Mouse (Mus musculus) MN1 (cell line): ENCODE data around the gene Cdc14a.
A peak's percentile ranks its signal among the peaks of the same experiment; 100 is the strongest.

Source experiments
- DNase-seq: peaks from one replicate; pipeline ENCODE4 v3.0.0-alpha.2; 2016; ENCODE audit warnings: low spot score

Gene Cdc14a

DNA sequence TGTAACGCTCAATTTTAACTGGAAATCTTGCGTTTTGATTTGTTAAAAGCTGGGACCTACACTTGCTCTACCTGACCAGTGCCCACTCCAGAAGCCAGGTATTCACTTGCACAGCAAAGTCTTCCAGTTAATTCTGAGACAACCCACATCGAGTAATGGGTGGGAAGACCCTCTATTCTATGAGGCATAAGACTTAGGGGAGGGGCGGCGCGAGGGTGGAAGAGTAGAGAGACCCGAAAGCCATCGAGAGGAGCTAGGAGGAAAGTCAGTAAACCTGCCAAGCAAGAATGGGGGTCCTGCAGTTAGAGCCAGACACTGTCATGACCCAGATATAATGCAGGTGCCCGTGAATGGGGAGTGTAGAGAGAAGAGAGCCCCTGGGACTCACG, 96.2 kb downstream of the Cdc14a start:
- no peak for DNase-seq

DNA sequence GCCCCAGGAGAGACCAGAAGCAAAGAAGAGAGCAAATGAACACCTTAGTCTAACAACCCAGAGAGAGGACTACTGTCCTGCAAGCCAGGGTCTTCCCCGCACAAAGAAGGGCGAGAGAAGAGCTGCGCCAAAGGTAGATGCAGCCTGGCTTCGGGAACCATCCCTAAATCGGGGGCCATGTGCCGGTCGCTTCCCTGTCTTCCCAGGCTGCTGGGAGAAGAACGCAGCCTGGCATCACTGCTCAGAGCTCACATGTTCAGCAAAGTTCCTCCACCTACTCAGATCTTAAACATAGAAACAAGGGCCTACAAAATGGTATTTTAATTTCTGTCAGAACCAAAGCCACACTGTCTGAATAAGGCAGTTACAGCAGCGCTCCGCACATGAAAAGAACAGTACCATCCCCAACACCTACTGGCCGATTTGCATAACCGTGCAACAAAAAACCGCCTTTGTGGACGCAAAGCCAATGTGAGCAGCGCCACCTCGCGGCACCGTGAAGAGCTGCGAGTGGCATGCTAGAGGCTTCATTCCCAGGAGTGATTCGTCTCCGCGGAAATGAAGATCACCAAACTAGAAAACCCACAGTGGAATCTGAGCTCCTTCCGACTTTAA, 96.7 kb downstream of the Cdc14a start:
- peak; percentile 64 for DNase-seq

DNA sequence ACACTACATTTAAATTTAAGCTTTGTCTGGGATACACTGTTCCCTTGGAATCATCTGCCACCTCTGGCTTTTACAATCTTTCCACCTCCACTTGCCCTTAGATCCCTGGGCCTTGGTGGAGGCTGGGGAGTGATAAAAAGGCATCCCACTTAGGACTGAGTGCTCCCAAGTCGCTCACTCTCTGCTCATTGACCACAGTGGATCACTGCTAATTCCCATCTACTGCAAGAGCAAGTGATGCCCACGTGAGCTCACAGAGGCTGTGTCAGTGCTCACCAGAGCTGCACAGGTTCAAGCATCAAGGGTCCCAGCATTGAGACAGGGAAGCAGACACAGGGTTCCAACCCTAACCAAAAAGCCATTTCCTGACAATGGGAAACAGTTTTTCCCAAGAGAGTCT, 98.3 kb downstream of the Cdc14a start:
- no peak for DNase-seq

DNA sequence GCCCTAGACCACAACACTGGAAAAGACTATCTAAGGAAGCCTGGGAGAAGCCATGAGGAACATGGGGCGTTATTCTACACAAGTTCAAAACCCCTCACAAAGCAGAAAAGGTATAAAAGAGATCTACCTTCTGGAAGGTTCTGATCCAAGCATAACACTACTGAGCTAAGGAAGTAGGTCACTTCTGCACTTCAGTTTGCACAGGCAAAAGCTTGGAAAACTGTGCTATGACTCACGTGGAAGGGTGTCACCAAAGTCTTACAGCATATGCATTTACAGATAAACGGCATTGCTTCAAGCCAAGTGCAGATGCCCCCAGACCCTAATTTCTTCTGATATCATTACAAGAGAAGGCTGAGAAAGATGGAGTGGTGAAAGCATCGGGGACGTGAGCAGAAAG, 104.1 kb downstream of the Cdc14a start:
- no peak for DNase-seq

DNA sequence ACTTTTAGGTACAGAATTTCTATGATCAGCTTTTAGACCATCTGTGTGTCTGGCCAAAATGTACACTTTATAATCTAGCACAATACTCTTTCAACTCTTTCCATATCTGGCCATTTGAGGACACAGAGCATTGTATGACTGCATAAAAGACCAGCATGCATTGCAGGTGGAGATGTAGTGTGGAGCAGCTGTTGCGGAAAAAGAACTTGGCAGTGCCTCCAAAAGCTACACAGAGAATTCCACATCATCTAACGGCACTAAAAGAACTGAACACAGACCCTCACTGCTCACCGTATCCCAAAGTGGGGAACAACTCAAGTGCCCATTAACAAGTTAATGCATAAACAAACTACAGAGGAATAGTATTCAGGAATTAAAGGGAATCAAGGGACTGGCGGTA, 112.0 kb downstream of the Cdc14a start:
- DNase-seq = no peak

DNA sequence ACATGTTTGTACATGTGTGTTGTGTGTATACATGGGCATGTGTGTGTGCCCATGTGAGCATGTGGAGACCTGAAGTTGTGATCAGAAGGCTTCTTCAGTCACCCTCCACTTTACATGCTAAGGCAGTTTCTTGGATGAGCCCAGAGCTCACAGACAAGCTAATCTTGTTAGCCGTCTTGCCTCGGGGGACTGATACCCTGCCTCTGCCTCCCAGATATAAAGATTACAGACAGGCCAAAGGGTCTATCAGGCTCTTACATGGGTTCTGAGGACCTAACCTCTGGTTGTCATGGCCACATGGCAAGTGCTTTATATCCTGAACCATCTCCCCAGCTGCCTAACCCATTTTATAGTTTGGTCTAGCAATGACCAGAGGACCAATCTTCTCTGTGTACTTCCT, 112.7 kb downstream of the Cdc14a start:
- DNase-seq = no peak

DNA sequence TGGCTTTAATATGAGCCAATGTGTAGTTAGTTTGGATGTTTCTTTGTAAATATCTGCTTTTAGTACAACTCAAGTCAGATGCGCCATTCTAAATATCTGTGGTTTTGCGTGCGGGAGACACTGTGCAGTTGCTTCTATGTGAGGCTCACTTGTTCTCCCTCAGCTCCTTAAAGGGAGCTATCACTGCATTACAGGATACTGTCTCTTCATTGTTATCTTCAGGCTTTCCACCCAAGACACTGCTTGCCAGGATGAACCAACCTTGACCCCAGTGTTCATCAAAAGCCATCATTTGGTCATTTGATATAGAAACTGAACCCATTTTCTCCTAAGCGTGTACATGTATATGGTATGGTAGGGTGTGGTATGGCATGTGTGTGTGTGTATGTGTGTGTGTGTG, 113.2 kb downstream of the Cdc14a start:
- no peak for DNase-seq

DNA sequence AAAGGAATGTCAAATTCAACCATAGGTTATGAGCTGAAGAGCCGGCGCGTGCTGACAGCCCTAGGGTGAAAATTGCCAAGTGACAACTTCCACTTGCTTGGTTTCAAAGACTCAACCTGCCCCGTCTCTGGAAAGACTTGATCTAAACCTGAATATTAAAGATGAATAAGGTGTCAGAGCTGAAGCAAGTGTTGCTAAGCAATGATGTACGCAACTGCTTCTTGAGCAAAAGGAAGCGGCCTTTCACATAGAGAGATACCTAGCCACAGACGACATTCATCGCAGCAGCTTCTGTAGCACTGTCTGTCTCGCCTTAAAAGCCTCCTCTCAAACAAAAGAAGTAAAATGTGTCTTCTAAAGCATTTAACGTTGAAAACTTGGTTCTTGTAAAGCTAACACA, 113.8 kb downstream of the Cdc14a start:
- DNase-seq = no peak

DNA sequence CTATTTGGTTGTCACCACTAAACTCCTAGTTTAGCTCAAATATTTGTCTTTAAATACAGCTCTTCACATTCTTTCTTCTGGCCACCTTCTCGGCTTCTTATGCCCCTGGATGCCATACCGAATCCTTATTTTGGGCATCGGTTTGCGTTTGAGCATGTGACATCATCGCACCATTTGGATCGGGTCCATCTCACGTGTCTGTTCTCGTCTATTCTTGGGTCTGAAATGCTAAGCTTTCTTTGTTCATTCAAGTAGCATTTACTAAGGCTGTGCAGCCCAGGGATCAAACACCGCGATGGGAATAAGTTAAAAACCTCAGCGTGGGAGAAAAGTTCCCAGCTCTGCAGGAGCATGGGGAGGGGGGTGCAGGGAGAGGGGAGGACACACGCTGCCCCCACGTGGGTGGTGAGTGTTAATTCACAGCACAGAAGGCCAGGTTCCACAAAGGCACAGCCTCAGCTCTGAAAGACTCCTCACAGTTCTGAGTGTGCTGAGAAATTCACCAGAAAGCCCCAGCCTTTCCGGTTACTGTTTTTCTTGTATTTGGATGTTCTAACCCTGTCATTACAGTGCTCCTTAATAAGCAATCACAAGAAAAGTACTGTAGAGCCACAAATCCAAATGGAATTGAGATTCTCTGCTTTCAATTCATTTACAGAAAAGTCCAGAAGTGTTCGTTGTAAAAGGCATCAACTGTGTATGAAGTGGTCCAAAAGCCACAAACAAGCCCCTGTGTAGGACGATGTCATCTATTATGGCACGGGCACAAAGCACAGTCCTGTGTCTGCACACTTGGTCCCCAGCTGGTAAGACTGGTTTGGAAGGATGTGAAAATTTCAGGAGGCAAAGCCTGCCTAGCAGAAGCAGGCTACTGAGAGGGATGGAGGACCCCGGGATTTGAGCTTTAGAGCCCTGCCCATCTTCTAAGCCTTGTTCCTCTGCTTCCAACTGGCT, 118.8 kb downstream of the Cdc14a start:
- no peak for DNase-seq

DNA sequence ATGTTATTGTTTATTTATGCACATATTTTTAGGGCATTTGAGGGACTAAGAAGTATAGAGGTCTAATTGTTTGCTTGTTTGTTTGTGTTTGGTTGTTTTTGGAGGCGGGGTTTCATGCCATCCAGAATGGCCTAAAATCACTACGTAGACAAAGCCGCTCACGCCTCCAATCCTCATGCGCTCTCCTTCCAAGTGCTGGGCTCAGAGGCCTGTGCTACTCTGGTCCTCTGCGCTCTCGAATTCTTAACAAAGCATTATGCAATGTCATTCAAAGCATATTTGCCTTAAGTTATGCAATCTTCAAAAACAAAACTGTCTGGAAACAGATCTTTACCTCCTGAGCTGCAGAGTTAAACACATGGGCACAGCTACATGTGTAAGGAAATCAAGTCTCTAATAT, 121.3 kb downstream of the Cdc14a start:
- DNase-seq = no peak

DNA sequence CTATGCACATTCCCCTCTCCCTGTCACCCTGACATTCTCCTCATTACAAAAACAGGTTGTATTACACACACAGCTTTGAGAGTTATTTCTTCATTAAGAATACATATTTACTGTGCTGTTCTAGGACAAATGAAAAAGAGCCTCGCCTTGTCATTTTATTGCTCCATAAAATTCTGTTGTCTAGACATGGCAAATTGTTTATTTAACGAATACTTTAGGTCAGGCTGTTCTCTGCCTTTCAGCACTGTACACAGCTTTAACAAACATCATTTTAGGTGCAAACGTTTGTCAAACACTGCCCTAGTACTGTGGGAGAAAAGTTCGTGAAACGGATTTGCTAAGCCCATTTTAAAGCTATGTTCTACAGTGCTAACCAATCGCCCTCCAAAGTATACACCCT, 122.1 kb downstream of the Cdc14a start:
- no peak for DNase-seq

DNA sequence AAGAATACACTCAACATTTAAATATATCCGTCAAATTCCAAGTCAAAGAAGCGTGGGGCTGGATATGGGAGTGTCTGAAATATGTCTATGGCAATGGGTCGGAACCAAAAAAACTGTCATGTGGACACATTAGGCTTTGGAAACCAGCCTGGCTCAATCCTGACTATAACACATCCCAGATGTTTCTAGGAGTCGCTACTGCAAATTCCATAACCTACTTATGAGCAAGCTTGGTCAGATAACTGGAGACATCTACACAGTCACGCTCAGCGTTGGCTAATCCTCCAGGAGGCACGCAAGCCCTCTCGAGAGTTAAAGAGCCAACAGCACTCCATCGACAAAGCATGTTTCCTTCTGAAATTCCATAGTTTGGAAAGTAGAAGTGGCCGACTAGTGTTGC, 125.1 kb downstream of the Cdc14a start:
- no peak for DNase-seq

DNA sequence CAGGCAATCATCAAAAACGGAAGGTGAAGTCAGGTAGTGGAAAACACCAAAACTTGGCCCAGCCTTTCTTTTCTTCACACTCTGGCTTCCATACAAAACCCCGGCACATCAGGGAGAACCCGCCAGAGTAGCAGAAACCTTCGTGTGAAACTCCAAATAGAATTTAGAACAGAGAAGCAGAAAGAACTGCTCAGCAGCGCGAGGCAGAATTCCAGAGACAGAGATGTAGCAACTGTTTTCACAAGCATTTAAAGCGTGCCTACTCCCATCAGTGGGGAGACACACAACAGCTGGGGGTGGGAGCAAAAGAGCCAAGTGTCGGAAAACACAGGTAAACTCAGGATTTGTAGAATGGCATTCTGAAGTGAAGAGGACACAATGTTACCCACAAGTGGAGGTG, 125.8 kb downstream of the Cdc14a start:
- DNase-seq = no peak

DNA sequence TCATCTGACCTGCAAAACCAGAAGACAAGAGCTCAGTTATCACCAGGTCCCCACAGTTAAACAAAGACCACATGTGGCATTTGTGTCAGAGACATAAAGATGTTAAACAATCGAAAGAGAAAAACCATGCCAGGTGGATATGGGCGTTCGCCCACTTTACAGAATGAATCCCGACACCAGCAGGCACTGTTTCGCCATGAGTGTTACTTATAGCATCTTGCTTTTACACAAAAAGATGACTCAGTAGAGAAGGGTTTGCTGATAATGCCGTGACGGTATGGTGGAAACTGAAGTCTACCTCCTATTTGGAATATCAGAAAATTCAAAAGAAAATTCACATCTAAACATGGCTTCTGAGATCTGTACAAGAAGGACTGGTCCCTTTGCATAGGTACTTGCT, 126.7 kb downstream of the Cdc14a start:
- DNase-seq = no peak

DNA sequence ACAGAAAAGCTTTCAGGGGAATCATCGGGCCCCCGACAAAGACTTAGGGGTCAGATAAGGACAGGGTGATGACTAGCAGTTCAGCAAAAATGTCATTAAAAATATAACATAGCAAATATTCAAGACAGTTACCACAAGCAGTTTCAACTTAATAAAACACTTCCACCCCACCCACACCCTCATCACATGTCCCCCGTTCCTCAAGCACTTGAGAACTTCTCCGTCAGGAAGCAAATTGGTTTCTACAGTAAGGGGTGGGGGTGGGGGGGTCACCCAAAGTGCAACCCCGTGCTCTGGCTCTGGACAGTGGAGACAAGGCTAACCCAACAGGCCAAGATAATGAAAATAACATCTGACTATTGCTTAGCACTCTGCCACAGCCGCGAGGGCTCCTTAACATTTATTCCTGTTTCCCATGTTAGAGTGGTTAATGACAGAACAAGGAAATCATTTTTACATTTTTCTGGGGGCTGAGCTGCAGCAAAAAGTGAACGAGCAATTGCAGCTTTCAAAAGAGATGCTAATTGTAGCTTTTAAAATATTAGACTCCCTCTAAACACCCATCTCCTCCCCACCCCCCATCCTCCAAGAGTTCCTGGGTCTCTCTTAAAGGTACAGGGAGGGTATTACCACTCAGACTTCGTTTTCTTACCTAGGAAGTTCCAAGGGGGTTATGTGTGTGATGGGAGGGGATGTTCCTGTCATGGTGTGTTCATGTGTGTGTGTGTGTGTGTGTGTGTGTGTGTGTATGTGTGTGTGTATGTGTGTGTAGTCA, 133.6 kb downstream of the Cdc14a start:
- no peak for DNase-seq

DNA sequence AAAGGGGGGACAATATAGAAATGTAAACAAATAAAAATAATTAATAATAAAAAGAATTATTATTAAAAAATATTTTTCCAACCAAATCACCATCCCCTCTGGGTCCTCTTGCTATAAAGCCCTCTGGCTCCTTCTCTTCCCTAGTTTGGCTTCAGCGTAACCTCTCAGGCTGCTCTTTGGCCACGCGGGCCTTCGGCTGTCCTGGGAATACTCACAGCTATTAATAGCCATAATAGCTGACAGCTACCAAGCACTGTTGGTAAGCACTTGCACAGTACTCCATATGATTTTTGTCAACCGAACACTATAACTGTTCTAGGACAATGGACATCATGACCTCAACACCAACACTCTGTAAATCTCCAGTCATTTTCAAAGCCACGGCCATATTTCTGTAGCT, 135.0 kb downstream of the Cdc14a start:
- DNase-seq = no peak

DNA sequence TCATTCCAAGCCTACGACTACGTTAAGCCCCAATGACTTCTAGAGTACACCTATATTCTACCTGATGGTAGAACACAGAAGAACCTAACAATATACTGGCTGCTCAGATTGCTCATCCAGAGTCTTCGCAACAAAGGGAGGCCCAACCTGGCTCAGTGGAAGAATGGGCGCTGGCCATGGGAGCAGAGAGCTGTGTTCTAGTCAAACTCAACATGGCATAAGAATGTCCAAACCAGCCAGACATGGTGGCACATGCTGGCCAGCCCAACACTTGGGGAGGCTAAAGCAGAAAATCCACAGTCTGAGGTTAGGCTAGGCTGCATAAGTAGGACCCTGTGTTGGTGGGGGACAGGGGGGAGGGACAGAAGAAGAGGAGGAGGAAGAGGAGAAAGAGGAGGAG, 139.1 kb downstream of the Cdc14a start:
- DNase-seq = no peak

DNA sequence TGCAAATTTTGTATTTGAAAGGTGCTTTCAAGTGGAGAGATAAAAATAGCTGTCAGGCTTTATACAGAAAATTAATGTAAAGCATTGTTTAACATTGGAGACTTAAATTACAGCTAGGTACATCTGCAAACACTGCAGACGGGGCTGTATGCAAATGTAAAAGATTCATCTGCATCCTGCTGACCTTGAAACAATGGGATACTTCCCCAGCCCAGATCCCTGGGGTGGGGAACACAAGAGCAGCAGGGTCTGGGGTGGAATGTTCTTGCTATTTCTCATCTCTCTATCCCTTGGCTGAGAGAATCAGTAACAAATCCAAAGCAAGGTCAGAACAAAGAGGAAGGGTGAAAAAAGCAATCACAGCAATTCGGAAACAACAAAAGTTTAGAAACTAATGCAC, 139.8 kb downstream of the Cdc14a start:
- no peak for DNase-seq

DNA sequence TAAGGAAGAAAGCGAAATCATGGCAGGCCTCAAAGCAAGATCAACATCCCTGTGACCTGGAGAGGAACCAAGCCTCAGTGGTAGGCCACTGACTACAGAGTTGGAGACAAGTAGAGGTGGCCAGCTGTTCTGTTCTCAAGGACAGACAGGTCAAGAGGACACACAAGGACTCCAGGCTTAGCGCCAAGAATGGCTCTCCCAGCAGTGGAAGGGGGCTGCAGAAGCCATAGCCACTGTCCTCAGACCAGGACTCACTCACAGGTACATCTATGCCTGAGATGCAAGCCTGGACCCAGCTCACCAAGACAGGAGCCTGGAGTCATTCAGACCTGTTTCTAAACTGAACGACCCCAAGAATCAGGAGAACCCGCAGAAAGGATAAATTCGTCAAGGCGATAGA, 142.2 kb downstream of the Cdc14a start:
- DNase-seq = no peak

DNA sequence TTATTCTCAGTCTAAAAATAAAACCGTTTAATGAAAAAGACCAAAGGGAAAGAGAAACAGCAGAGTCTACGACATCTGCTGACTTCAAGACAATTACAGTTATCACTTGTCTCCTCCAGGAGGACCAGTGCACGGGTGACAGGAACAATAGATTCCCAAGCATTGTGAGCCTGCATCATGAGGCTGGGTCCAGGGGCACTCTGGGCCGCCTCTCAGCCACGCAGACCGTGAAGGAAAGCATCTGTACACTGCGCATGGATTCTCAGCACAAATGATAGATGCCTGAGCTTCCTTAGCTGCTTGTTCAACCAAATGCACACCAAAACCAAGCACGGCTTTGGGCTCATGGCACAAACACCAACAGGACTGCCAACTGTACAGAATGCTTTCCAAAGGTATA, 146.7 kb downstream of the Cdc14a start:
- no peak for DNase-seq

DNA sequence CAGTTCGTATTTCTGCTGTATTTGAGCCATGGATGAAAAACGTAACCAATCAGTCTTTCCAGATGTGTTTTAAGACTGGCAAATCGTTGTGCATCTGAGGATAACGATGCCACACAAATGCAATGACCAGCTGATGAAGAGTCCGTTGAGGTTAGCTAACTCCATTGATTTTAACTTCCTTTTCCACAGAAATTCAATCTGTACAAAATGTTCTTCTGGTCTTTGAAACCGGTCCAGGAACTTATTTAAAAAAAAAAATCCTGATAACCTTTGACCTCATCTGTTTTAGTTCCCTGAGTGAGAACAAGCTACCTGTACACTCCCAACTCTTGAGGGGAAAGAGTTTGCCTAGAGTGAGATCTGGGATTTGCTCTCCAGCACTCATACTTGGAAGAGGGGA, 152.2 kb downstream of the Cdc14a start:
- no peak for DNase-seq

DNA sequence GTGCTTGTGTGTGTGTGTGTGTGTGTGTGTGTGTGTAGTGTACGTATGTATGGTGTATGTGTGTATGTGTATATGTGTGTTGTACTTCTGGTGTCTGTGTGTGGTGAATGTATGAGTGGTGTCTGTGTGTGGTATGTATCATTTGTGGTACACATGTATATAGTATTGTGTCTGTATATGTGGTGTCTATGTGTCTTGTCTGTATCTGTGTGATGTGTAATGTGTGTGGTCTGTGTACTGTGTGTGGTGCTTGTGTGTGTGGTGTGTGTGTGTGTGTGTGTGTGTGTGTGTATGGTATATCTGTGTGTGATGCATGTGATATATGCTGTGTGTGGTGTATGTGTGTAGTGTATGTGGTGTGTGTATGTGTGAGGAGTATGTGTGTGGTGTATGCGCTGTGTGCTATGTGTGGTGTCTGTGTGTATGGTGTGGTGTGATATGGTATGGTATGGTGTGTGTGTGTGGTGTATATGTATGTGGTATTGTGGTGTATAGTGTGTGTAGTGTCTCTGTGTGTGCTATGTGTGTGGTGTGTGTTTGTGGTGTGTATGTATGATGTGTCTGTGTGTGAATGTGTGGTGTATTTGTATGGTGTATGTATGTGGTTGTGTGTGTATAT, 156.7 kb downstream of the Cdc14a start:
- no peak for DNase-seq

DNA sequence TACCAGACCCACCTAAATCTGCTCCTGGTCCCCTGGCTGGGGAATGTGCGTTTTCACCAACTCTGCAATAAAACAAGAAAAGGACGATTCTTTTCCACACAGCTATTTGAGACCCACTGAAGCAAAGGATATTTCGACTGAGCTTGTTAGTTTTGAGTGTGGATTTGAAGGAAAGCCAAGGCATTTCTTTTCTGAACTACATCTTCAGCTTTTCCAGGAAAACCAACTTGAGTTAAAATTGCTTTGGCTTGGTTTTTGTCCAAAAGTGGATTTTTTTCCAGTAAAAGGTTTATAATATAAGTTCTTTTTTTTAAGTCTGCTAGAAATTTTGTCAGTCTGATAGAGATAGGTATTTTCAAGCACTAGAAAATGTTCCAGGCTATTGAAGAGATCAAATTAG, 157.5 kb downstream of the Cdc14a start:
- DNase-seq = no peak
